Mouse (Mus musculus) CD8-positive naive resting alpha-beta T cell, adult 2 months (primary cell): Measurements from ENCODE around the gene Gdf1.

Source experiments
- DNase-seq, 2 experiments: peaks; one replicate each; pipeline ENCODE4 v3.0.0; 2022; ENCODE audit warnings: low read depth in 2 of 2, low spot score in 2 of 2

Gene Gdf1

DNA sequence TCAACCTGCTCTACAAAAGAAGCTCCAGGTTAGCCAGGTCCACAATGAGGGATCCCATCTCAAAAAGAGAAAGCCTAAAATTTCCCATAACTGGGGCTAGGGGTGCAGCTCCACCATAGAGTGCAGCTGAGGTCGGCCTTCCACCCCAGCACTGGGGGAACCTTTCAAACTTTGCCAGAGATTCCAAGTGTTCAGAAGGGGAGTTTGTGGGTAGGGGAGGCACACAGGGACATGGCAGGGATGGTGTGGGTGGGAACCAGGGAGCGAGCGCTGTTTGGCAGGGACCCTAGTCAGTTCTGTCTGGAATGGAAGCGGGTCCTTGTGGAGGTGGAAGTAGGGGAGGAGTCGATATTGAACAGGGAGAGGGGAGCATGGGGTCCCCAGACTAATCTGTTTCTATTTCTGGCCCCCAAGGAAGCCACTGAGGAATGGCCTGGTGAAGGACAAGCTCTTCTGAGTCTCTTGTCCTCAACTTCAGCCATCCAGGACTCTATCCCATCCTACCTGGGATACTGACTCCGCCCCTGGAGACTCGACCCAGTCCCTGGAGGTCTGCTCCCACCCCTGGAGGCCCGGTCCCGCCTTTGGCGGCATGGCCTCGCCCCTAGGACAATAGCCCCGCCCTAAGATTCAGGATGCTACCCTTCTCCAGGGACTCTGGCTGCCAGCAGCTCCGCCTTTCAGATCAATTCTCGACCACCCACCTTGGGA is at the start of gene Gdf1:
Gdf1 (plus strand) TSS at position 694 of the 711 bp plus-strand sequence.
- DNase-seq = no peak

DNA sequence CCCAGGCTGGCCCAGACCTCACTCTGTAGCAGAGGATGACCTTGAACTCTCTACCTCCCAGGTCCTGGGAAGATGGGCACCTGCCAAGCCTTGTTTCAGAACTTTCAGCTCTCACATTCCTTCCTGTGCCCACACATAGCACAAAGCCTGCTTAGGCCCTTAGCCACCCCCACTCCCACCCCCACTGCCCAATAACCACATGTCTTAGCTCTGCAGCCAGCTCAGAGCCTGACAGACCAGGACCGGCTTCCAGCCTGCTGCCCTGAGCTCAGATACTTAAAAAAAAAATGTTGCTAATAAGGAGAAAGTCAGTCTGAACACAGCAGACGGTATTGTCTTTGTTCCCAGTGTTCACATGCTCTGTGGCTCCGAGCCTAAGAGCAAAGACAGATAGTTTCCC is 48.6 kb upstream of the Gdf1 start:
- DNase-seq = no peak

DNA sequence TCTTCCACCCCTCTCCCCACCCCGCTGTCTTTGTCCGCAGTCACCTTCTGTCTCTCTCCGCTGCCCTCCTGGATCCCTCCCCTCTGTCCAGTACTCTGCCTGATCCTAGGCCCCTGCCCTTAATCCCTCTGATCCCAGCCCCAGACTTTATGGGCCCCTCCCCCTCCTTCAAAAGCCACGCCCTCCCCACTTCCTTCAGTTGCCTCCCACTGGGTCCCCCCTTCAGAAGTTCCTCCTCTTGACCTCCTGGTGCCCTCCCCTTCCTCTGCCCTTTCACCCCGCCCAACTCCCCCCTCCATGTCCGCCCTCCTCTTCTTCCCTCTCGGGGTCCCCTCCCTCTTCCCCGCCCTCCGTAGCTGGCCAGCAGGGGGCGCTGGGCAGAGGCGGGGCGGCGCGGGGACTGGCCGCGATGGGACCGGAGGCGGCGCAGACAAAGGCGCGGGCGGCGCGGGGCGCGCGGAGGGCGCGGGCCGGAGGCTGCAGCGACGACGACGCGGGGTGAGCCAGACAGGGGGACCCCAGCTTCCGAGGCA is 46.9 kb upstream of the Gdf1 start, which contains the start of gene Homer3:
Homer3 (plus strand) TSS at position 225 of the 533 bp plus-strand sequence.
- DNase-seq = peak; percentile 80

DNA sequence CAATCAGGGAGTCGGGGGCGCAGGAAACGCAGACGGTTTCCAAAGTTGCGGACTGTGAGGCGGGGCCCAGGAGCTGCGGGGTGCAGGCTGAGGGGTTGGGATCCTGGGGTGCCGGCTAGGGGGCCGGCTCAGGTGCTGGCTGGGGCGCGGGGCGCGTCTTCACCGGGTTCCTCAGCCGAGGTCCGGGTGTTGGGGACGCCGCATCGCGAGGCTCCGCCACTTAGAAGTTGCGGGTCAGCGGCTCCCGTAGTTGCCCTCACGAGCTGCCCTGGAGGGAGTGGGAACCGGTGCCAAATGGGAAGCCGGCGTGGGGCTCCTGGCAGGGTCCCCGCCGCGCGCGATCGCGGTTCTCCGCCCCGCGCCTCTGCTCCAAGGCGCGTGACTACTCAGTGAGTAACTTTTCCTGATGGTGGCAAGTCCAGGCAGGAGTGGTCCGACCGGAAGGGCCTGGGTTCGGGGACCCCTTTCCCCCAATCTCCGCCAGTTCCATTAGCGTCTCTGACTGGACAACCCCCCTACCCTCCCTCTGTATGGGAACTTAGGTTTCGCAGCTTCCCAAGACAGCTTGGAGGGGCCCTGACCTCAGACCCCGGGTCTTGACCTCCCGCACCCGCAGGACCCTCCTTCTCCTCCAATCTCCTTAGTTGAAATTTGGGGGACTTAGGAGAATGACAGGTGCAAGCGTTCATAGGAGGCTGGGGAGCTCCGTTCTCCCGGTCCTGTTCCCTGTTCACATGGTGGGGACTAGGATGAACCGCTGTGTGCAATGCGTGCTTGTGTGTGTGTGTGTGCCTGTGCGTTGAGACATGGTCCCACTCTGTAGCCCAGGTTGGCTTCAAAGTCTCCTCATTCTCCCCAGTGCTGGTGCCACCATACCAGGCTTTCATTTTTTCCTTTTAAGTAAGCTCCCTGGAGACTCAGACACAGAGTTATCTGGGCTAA is 46.2 kb upstream of the Gdf1 start:
- no peak for DNase-seq

DNA sequence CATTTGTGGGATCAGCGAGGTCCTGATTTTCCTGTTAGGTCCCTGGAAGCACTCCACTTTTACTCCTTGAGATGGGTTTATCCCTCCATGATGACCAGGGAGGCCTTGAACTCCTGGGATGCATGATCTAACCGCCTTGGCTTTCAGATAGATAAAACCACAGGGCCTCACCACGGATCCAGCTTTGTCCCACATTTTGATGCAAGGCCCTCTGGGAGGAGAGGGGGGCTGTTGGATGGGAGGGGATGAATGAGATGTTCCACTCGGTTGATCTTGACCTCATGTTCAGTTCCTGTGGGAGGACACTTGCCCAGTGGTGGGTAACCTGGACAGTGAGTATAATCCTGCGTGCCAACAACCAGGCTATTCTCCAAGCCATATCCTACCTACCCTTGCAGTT is 45.2 kb upstream of the Gdf1 start:
- no peak for DNase-seq

DNA sequence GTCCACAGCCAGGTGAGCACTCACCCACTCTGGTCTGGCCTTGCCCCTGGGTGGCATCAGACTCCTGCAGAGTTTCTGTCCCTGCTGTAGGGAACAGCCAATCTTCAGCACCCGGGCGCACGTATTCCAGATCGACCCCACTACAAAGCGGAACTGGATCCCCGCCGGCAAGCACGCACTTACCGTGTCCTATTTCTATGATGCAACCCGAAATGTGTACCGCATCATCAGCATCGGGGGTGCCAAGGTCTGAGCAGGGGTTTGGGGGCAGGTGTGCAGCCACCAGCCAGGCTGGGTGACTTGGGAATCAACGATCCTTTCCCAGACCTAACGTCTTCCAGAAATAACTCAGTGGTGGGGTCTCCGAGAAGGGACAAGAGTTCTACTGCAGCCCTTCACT is 44.3 kb upstream of the Gdf1 start:
- no peak for DNase-seq

GRCm38 (mm10) chr8:70286737-70287136 is 42.9 kb upstream of the Gdf1 start:
- DNase-seq = peak in 1 of 2 experiments; percentile 38

- DNase-seq = no peak
Observed at GRCm38 (mm10) chr8:70293988-70294405, 35.6 kb upstream of the Gdf1 start.

GRCm38 (mm10) chr8:70300881-70301280 is 28.7 kb upstream of the Gdf1 start:
- DNase-seq = no peak

GRCm38 (mm10) chr8:70302358-70302890 is 27.2 kb upstream of the Gdf1 start, which contains the start of the genes Ddx49 and Cope:
Gene Ddx49, minus strand, starts transcription at chr8:70302489.
Gene Cope, plus strand, starts transcription at chr8:70302518.
- peak; percentile 84 to 90 for DNase-seq

- DNase-seq = no peak
Observed at GRCm38 (mm10) chr8:70302901-70303300, 26.7 kb upstream of the Gdf1 start.

DNA sequence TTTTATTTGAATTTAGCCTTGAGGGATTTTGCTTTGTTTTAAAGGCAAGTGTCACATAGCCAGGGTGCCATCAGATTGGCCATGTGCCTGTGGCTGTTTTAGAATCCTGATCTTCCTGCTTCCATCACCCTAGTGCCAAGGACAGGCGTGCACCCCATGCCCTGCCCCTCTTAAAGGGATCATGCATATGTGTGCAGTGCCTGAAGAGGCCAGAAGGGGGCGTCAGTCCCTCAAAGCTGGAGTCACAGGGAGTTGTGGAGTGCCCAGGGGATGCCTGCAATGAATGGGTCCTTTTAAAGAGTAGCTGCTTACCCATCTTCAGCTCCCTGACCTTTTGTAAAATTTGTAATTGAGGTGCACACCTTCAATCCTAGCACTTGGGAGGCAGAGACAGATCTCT is 20.3 kb upstream of the Gdf1 start:
- peak; percentile 22 to 27 for DNase-seq

GRCm38 (mm10) chr8:70313399-70313798 is 16.2 kb upstream of the Gdf1 start:
- no peak for DNase-seq

GRCm38 (mm10) chr8:70315624-70316510 is 13.8 kb upstream of the Gdf1 start, which contains the start of gene Cers1:
Gene Cers1, plus strand, starts transcription at chr8:70315775.
- DNase-seq = no peak

- DNase-seq = no peak
Observed at GRCm38 (mm10) chr8:70316511-70317504, 12.8 kb upstream of the Gdf1 start.

- DNase-seq = no peak
Observed at GRCm38 (mm10) chr8:70317872-70318271, 11.7 kb upstream of the Gdf1 start.

GRCm38 (mm10) chr8:70323716-70324115 is 5.9 kb upstream of the Gdf1 start:
- DNase-seq = no peak

GRCm38 (mm10) chr8:70327512-70327911 is 2.1 kb upstream of the Gdf1 start:
- DNase-seq = no peak
